Mouse (Mus musculus): ENCODE data around the gene Fblim1. TPM values are rescaled to one million over a fixed set of nuclear protein-coding genes. Genes with fewer than 3 reads are reported as not detected.

Fblim1 gene
- 35.0 and 35.2 TPM in 2 replicates for polyA plus RNA-seq (2012; rRNA removed)

DNA sequence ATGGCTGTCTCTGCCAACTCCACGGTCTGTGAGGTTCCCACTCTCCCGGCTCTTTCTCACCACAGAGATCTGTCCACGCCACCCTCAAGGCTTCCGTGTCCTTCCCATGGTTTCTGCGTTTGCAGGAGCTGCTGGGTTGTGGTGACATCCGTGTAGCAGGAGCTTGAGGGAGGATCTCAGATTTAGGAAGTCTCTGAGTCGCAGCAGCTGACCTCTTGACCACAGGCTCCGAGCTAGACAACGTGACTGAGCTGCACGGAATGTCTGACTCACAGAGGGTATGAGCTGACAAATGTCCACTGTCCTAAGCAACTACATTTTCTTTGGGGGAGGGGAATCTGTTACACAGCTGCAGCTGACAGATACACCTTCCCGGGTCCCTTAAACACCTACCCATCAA is at the start of gene Fblim1:
TSS of gene Fblim1 (minus strand) at position 236 of the 400 bp plus-strand sequence.
- DNase-seq (ENCODE audit: low read depth): no peak

DNA sequence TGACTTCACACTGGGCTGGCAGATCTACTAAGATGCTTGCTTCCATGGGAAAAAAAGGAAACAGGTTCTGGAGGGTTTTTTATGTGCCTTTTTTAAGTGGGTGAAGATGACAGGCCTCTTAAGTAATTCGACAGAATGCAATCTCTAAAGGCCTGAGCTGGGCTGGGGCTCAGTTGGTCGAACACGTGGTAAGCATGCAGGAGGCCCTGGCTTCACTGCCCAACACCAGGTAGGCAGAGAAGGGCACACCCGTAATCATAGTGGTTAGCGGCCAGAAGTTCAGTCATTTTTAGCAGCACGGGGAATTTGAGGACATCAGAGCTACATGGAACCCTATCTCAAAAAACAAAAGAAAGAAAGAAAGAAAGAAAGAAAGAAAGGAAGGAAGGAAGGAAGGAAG is 48.6 kb upstream of the Fblim1 start:
- DNase-seq (ENCODE audit: low read depth): no peak

DNA sequence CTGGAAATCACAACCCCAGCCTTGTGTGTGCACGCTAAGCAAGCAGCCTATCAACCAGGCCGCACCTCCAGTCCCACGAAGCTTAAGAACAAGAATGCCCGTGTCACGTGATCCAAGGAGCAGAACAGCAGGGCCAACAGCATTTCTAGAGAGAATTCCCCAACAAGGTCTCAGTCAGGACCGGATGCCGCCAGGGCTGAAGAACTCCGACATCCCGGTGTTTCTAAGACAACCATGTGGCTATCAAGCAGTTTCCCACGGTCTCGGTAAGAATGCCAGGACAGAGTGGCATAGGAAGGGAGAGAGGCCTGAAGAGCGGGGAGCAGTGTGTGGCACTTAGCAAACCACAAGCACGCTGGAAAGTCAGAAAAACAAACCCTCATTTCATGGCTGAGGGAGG is 47.9 kb upstream of the Fblim1 start:
- no peak for DNase-seq (ENCODE audit: low read depth)

DNA sequence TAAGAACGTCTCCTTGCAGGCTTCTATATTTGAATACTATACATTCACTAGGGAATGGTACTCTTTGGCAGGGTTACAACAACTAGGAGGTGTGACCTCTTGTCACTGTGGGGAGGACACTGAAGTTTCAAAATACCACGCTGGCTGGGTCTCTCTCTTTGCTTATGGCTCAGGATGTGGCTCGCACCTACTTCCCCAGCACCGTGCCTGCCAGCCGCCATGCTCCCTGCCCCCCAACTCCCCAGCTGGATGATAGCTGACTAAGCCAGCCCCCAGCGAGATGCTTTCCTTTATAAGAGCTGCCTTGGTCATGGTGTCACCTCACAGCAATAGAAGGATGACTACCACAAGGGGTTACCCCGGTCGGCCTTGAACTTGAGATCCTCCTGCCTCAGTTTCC is 47.1 kb upstream of the Fblim1 start:
- DNase-seq (ENCODE audit: low read depth): no peak

DNA sequence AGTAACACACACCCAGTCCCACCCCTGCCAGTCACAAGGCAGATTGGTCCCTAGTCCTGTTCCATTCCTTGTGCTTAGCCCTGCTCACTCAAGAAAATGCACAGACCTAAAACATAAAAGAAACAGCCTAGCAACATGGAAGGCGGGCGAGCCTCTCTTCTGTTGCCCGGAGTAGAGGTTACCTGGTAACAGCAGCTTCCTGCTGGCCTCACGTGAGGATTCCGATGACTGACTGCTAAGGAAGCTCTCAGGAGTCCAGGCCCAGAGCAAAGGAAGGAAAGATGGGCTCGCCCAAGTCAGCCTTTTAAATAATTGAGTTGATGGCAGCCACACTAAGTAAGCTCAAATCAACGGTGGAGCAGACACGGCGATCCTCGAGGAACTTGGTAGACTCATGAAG is 46.0 kb upstream of the Fblim1 start:
- DNase-seq (ENCODE audit: low read depth): no peak

DNA sequence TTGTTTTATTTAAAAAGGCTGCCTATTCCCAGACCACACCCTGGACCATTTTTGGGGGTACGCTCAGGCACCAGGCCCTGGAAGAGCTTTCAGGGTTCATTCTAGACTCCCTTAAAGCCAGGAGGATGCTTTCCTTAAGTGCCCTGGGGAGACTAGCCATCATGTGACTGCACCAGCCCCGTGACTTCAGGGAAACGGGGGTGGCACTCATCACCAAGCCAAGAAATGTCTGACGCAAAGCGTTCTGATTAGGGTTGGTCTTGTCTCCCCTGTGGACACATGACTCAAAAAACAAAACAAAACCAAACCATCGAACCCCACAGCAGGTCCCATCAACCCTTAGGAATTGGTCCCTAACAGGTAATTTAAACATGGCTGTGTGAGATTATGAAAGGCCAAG is 45.4 kb upstream of the Fblim1 start:
- DNase-seq (ENCODE audit: low read depth): no peak

DNA sequence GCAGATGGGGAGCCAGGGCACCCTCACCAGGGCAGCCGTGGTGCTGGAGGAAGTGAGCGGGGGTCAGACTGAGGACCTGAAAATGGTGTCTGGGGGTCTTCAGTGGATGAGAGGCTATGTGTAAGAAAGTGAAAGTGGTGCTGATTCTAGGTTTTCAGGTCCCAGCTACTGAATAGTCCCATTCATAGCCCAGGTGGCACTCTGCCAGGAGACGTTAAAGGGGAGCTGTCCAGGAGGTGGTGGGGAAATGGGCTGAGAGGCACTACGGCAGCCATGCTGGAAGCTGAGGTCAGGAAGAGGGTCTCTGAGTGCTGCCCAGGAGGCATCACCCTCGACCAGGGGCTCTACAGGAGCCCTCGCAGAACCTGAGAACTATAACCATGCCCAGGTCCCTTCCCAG is 43.3 kb upstream of the Fblim1 start:
- DNase-seq (ENCODE audit: low read depth): no peak

DNA sequence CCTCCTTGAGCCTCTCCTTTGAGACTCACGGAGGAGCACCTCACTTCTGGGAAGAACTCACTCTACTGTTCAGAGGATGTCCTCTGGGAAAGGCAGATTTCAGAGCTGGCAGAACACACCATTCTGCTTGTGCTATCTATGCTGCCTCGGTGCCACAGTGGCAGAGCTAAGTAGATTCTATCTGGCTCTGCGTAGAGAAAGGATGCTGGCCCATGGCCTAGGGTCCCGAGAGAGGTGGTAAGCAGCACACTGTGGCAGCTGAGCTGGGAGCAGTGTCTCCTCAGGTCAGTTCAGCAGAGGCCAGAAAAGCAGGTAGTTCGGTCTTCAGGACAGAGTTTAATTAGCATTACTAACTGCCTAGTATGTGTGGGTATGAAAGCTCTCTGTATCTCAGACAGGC is 42.4 kb upstream of the Fblim1 start:
- no peak for DNase-seq (ENCODE audit: low read depth)

DNA sequence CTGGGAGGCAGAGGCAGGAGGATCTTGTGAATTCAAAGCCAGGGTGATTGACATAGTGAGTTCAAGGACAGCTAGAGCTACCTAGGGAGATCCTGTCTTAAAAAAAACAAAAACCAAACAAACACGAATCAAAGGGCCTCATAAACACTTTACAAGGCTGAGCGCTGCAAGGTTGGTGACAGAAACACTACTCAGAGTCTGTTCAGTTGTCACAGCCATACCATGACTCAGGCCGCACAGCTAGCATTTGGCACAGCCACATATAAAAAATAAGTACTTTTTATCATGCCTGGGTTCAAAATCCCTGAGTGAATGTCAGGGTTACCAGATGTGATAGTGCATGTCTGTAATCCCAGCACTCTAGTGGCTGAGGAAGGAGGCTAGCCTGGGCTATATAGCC is 41.3 kb upstream of the Fblim1 start:
- DNase-seq (ENCODE audit: low read depth): no peak

DNA sequence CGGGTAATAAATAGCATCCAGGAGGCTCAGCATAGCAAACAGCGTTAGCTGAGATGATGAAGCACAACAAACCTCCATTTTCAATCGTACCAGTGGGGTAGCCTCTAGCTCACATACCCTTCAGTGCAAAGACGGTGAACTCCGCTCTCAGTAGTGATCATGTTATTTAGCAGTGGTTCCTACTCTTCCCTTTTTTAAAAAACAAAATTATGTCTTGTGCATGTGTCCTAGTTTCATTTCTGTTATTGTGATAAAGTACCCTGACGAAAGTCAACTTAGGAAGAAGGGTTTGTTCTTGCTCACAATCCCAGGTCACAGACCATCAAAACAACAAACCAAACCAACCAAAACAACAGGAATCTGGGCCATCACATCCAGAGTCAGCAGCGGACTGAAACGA is 40.1 kb upstream of the Fblim1 start:
- DNase-seq (ENCODE audit: low read depth): no peak

DNA sequence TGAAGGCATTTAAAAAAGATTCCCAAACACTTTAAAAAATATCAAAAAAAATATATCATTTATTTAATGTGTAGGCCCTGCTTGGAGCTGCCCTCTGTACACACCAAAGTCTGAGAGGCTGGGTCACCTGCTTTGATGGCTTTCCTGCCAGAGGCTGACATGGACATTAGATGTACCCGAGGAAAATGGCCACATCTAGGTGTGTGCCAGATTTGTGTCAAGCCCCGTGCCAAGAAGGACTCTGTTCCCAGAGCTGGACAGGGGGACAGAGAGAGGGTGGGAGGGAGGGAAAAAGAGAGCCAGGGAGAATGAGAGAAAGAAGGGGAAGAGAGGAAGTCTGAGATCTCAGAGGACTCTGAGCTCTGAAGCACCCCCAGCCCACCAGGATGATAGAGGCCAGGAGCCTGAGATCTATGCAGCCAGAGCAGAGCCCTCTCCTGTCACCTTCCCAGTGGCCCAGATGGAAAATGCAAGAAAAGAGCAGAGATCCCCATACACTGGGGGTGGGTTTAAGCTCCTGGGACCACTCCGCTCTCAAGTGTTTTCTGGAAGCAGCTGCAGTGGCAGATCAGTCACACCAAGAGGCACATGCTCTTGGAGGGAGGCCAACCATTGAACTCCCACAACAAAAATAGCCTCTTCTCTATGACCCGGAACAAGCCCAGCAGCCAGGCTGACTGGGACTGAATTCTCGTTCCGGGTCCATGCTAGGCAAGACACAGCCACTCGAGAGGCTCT is 37.4 kb upstream of the Fblim1 start:
- DNase-seq (ENCODE audit: low read depth): no peak

DNA sequence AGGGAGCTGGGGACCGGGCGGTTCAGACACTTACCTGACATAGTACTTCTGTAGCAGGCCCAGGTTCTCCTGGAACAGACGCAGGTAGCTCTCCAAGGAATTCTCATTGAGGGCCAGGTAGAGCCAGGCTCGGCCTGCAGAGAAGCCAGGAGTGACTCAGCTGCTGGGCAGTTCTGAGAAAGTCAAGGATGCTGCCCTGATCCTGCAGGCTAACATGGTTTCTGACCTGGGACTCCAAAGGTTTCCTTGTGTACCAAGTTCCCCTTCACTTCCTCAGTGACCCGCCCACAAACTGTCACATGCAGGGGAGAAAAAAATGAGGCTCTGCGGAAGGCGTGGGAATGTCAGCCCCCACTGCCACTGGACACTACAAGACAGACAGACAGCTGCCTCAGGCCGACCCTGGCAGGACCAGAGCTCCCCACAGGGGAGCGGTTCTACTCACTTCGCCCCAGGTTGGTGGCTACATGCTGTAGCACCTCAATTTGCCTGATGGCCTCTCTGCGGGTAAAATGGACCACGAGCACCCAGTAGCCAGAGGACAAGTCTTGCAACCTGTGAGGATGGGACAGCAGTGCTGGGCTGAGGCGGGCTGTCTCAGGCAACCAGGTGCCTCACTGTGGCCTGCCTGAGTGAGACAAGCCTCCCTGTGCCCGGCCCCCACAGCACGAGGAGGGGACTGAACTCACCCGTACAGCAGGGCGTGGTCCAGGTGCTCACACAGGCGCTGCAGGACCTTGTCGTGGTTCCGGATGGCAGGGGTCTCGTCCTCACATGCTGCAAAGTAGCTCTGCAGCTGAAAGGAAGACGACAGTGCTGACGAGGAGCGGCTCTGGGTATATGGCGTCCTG is 36.3 kb upstream of the Fblim1 start:
- no peak for DNase-seq (ENCODE audit: low read depth)

DNA sequence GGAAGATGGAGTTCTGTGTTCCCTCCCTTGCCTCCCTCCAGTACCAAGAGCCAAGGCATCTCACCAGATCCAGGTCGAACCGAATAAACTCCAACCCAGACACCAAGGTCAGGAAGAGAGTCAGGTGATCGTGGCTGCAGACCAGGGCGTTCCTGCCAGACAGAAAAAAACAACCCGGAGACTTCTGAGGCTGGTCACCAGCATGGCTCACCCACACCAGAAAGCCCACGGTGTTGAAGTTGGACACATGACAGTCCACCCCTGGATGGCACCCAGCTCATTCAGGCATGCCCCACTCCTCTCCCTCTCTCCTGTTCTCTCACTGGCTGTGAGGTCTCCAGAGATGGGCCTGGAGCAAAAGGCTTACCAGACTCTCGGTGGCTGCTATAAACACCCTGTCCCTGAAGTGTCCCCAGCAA is 35.5 kb upstream of the Fblim1 start:
- no peak for DNase-seq (ENCODE audit: low read depth)

DNA sequence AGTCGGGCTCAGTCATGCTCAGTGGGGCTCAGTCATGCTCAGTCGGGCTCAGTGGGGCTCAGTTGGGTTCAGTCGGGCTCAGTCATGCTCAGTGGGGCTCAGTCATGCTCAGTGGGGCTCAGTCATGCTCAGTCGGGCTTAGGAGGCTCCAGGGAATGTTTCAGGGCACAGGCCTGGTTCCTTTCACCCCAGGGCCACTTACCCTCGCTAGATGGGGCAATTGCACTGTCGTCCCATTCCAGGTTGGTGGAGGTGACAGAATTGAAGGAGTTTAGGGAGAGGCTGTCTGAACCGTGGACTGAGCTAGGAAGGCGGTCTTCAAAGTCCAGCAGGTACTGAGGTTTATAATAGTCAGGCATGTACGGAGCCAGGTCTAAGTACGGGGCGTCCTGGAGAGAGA is 33.6 kb upstream of the Fblim1 start:
- no peak for DNase-seq (ENCODE audit: low read depth)

DNA sequence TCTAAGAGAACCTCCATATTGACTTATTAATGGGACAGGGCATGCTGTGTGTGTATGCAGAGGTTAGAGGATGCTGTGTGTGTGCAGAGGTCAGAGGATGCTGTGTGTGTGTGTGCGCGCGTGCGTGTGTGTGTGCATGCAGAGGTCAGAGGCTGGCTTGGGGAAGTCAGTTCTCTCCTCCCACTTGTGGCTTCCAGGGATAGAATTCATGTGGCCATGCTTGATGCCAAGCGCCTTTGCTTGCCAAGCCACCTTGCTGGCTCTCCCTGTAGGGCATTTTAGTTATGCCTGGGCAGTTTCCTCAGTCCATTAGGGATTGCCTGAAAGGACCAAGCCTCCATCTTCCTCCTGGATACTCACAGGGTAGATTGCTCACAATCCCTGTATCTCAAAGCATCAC is 30.8 kb upstream of the Fblim1 start:
- DNase-seq (ENCODE audit: low read depth): no peak

DNA sequence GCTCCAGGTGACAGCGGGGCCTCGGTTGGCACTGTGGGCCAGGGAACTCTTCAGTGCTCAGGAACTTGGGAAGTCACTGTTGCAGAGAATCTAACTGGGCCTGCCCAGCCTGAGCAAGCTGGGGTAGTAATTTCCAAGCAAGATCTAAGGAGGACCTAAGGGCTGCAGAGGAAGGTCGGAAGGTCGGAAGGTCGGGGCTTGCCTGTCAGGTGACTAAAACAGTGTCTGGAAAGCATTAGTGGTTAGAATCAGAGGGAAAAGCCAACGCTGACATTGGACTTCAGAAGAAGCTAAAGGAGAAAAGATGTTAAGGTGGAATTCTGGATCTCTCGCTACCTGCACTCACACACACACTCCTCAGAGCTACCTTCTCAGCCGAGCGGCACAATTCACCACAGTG is 30.1 kb upstream of the Fblim1 start:
- no peak for DNase-seq (ENCODE audit: low read depth)

DNA sequence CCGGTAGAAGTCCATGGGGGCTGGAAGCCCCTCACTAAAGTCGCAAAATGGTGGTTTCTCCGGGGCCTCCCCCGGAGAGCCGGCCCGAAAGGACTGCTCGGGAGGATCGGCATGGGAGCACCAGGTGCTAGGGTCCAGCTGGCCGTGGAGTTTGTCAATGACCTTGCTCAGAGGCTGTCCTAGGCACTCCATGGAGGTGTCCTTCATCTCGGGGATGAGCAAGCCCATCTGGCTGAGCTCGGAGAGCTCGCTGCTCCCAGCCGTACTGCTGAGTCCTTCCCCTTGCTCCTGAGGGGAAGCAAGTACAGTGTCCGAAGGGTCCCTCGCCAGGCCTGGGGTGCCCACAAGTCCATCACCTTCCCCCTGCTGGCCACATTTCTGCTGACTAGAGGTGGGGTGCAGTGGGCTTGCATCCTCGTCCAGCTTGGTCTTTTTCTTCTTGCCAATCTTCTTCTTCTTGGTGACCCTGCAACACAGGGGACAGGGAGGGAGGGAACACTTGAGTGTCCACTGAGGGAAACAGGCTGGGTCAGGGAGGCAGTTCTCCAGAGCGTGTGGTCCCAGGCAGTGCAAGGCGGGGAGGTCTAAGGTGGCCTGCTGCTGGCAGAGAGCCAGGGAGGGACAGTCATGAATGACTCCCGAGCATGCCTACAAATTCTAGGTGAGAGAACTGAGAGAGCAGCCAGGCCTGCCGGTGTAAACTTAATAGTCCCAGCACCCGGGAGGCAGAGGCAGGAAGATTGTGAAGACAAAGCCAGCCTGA is 26.4 kb upstream of the Fblim1 start:
- DNase-seq (ENCODE audit: low read depth): no peak

DNA sequence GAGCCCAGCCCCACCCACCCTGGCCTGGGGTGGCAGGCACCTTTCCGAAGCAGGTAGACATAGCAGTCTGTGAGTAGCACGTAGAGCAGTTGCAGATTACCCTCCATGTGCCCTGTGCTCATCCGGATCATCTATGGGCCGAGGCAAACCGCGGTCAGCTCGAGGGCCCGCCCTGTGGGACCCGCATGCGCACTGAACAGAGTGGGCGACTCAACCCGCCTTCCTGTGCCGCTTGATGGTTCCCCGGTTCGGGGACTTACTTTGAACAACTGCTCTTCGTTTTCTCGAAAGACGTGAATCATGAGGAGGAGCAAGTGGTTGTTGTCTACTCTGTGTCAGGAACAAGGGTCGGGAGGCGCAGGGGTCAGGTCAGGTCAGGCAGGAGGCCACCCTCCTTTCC is 25.4 kb upstream of the Fblim1 start:
- DNase-seq (ENCODE audit: low read depth): no peak

DNA sequence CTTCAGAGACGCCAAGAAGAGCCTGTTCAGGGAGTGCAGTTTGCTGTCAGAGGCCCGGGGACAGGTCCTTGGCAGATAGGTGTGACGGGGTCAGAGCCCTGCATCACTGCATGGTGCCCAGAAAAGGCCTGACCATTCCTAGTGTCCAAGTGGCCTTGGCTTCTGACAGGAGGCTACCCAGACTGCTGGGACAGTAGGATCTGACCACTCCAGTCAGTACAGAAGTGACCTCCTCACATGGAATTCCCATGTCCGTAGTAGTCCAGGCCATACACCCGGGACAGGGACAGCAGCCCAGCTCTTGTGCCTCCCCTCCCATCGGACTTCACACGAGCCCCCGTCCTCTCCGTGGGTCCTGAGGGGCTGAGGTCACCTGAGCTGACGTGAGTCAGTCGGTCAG is 24.1 kb upstream of the Fblim1 start:
- no peak for DNase-seq (ENCODE audit: low read depth)

DNA sequence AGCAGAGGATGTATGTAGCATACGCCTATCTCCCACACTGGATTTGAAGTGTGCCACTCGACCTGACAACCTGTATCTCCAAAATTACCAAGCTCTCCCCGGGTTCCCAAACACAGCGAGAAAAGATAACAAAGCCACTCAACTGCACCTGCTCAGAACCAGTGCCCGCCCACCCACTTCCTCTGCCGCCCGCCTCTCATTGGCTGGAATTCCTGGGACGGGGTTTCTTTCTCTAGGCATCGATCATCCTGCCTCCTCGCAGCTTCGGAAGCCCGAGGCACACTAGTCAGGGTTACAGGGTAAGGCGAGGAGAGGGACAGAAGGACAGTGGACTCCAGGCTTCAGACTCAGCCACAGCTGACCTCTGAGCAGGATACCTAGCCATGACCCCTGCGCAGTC is 22.8 kb upstream of the Fblim1 start:
- DNase-seq (ENCODE audit: low read depth): no peak

DNA sequence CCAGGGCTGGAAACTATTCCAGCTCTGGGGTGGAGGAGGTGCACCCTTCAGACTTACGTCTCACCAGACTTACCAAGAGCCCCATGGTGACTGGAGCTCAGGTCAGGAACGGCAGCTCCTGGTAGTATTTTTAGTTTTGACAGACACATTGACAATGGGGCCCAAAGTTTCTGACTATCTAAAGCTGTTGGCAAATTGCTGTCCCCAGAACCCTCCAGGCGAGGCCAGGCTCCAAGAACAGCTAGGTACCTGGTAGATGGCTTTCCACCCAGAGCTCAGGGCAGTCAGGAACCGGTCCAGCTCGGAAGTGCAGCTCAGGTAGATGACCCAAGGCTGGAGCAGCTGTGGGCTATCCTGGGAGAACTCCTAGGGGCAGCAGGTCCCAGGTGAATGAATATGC is 21.6 kb upstream of the Fblim1 start:
- no peak for DNase-seq (ENCODE audit: low read depth)

DNA sequence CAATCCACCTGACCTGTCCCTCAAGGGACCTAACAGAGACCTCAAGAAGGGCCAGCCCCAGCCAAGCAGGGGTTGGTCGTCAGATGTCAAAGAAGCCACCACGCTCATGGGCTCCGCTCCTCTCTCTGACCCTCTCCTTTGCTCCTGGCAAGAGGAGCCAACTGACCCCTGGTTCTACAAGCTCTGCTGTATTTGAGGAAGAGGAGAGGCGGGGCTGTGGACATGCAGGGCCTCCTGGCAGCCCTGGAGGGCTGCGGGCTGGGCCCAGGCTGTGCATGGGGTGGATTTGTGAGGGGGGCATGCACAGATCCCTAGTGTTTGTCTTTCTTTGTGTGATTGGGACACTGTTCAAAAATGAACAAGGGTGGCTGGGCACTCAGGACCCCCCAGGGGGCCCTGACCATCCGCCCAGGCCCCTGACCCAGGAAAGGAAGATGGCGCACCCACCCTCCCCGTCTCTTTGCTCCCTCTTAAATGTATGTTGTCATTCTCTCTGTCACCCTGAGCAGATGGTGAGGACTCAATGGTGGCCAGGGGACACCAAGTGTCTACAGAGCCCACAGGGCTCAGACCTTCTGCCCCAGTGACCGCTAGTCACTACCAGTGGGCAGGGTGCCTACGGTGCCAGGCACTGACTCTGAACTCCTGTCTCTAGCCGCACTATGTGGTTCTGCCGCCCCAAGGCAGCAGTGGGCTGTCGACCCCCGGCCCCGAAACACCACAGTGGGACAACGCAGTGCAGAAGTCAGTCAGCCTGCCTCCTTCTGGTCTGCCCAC is 20.1 kb upstream of the Fblim1 start:
- no peak for DNase-seq (ENCODE audit: low read depth)

Measured in gonadal fat pad, adult 2 months (tissue).